Mouse (Mus musculus): ENCODE measurements at regions not wholly inside any gene's neighbourhood (a gene's known extent, or its start where the extent isn't known, plus 50 kb on each side); places are given as distances from the start of the nearest gene placed in this dataset.

GRCm38 (mm10) chr6:101047195-101047594 is 213.8 kb downstream of the Ppp4r2 start:
- no peak for DNase-seq (ENCODE audit: low spot score in 2 of 2)

- no peak for DNase-seq (ENCODE audit: low spot score in 2 of 2)
Measured at GRCm38 (mm10) chr6:101048431-101048830, 215.0 kb downstream of the Ppp4r2 start.

- no peak for DNase-seq (ENCODE audit: low spot score in 2 of 2)
Measured at GRCm38 (mm10) chr6:101048836-101049361, 215.5 kb downstream of the Ppp4r2 start.

GRCm38 (mm10) chr6:101054880-101055279 is 221.5 kb downstream of the Ppp4r2 start:
- no peak for DNase-seq (ENCODE audit: low spot score in 2 of 2)

- DNase-seq (ENCODE audit: low spot score in 2 of 2), result peak in 1 of 2 experiments; percentile 18
Measured at GRCm38 (mm10) chr6:101056318-101056717, 222.9 kb downstream of the Ppp4r2 start.

GRCm38 (mm10) chr6:101059058-101059457 is 225.6 kb downstream of the Ppp4r2 start:
- DNase-seq (ENCODE audit: low spot score in 2 of 2), result no peak

GRCm38 (mm10) chr6:101062186-101062585 is 228.8 kb downstream of the Ppp4r2 start:
- no peak for DNase-seq (ENCODE audit: low spot score in 2 of 2)

- DNase-seq (ENCODE audit: low spot score in 2 of 2), result no peak
Measured at GRCm38 (mm10) chr6:101075753-101076516, 242.5 kb downstream of the Ppp4r2 start.

GRCm38 (mm10) chr6:101078294-101078693 is 244.9 kb downstream of the Ppp4r2 start:
- no peak for DNase-seq (ENCODE audit: low spot score in 2 of 2)

- no peak for DNase-seq (ENCODE audit: low spot score in 2 of 2)
Measured at GRCm38 (mm10) chr6:101083676-101084075, 250.3 kb downstream of the Ppp4r2 start.

- DNase-seq (ENCODE audit: low spot score in 2 of 2), result no peak
Measured at GRCm38 (mm10) chr6:101092179-101092578, 258.8 kb downstream of the Ppp4r2 start.

Measured in layer of hippocampus, postnatal 14 days (tissue).